Mouse (Mus musculus): ENCODE results near the gene Nacad.

- TF ChIP-seq CTCF (IDR thresholded peaks at IDR 0.05; ENCODE audit: control insufficient read depth, insufficient read depth, low read length) (no peak), POLR2A (IDR thresholded peaks at IDR 0.05; ENCODE audit: borderline replicate concordance, control insufficient read depth, low read depth, low read length) (no peak)
Observed at GRCm38 (mm10) chr11:6603887-6604603, 1.8 kb downstream of the Nacad start.

All from bone marrow, adult 2 months (tissue).